Mouse (Mus musculus) retina, postnatal 1 day (tissue): Measurements from ENCODE around the gene Nme1.

Source experiments
- DNase-seq: peaks from one replicate; pipeline ENCODE4 v3.0.0-alpha.2; 2012

Nme1 gene

DNA sequence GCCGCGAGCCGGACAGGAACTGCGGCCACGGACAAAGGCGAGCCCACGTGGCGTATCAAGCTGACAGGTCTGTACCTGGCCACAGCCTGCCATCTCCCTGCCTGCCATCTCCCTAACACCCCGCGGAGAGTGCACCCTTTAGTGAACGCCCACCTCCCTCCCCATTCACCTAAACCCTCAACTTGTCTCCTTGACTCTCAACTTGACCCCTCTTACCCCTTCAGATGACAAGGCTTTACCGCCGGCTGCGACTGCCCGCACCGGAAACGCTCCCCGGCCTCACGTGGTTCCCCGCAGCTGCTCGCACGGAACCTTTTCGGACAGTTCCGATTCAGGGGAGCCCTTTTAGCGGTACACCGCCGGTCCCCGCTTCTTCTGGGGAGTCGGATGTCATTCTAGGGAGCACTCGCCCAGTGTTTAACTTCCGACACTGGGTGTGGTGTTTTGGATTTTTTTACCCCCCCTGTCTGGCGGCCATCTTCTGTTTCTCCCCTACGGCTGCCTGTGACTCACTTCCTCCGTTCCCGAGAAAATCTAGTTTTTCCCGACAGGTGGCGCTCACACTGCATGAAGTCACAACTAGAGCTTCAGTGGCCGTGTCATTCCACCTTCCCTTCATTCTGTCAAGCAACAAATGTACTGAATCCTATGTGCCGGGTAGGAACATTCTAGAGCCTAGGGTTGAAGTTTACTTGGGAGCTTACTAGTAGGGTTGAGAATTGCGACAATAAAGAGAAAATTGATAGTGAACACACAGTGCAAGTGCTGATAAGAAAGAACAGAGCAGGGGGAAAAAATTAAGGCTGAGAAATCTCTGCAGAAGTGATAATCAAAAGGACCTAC lies at the start of gene Nme1, which contains the start of gene Gm20390:
Gene Nme1 (minus strand): TSS at position 517 of the 843 bp plus-strand sequence.
Gene Gm20390 (minus strand): TSS at position 289 of the 843 bp plus-strand sequence.
- DNase-seq: peak; percentile 100

GRCm38 (mm10) chr11:94003346-94003745 lies 35.0 kb upstream of the Nme1 start:
- no peak for DNase-seq

GRCm38 (mm10) chr11:93999276-93999675 lies 31.0 kb upstream of the Nme1 start:
- DNase-seq: no peak

DNA sequence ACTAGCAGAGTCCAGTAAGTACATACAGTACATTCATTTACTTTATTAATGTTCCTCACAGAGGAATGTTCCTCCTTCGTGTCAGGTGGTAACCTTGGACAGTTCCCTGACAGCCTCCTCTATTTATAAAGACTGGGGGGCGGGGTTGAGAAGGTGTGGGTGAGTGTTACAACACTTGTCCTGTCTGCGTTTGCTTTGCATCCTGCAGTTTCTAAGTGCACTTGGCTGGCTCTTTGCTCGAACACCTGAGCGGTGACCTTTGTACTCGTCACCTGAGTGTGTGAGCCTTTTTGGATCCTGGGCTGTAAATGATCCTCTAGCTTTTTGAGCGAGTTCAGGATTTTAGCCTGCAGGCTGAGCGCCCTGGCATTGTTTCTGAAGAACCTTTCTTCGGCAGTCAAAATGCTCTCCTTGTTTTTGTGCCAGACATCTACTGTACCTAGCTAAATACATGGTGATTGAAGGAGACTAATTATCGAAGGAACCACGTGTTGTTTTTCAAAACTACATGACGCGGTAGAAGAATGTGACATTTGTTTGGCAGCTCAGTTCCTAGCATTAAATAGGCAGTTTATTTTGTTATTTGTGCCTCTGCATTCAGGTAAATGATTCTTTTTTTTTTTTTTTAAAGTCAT lies 28.9 kb upstream of the Nme1 start:
- DNase-seq: peak; percentile 7

DNA sequence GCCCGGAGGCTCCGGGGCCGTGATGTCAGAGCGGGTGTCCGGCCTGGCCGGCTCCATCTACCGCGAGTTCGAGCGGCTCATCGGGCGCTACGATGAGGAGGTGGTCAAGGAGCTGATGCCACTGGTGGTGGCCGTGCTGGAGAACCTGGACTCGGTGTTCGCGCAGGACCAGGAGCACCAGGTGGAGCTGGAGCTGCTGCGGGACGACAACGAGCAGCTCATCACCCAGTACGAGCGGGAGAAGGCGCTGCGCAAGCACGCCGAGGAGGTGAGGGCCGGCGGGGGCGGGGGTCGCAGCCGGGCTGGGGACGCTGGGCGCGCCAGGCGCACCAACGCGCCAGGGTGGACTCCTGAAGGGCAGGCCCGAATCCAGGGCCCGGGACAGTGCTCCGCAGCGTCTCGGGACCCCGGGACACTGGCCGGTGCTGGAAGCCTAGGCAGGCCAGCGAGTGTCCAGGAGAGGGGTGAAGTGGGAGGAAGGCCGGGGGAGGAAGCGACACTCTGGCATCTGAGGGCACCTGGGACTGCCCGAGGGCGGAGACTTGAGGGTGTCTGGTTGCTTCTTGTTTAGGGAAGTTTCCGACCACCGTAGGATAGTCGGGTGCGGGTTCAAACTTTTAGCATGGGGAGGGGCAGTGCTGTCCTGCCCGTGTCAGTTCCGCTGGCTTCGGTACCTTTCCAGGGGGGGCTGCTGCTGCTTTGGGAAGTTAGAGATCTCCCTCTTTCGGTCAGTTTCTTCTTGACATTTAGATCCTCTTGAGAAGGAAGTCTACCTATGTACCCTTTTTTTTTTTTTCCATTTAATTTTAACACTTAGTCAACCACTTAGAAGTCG lies 28.2 kb upstream of the Nme1 start:
- no peak for DNase-seq

DNA sequence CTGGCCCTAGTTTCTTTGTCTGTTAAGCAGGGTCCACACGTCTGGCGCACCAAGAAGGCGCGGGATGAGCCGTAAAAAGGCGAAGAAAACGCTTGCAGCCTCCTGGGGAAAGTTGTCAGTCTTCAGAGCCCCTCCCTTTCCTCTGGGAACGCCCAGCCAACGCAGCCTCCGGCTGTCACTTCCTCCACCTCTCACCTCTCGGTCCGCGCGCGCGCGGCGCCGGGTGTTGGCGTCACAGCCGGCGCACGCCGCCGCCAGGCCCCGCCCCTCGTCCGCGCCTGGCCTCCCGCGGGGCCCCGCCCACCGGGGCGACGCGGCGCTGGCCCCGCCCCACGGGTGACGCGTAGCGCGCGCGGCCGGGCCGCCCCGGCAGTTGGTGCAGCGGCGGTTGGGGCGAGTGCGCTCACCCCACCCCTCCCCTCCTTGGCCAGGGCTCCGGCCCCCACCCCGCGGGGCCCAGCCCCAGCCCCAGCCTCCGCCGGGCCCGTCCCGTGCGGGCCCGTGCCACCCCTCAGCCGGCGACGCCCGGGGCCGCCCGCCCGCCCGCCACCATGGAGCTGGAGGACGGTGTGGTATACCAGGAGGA lies 27.5 kb upstream of the Nme1 start, which contains the start of gene Spag9:
Gene Spag9 (plus strand): TSS at position 372 of the 586 bp plus-strand sequence.
- peak; percentile 96 for DNase-seq

- peak; percentile 53 for DNase-seq
Measured at GRCm38 (mm10) chr11:93995111-93995719, 26.9 kb upstream of the Nme1 start.

- DNase-seq: no peak
Measured at GRCm38 (mm10) chr11:93994531-93994930, 26.2 kb upstream of the Nme1 start.

DNA sequence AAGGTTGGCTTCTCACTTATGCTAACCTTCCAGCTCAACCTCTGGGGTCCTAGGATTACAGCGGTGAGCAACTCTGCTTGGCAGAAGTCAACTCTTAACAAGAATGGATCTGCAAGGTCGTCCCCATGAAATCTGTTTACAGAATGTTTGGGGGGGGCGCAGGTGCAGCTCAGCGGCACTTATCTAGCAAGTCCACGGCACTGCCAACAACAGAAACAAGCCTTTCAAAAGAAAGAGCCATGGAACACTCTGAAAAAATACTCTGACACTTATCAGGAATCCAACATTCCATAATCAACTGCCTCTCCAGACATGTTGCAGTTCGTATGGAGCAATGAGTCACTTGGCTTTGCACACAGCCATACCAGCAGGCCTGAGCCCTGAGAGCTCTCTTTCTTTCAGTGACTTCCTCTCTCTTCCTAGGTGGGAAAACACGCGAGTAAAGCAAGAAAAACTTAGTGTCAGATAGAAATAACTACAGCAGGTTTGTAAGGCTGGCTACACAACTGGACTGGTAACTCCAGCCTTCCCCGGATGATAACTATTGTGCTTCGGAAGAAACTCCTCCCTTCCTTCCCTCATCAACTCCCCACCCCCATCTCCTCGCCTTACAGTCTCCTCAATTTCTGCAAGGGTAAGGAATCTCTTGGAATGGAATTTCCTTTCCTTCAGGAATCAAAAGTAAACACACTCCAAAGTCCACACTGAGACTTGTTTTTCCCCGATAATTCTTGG lies 20.2 kb upstream of the Nme1 start:
- DNase-seq: no peak

DNA sequence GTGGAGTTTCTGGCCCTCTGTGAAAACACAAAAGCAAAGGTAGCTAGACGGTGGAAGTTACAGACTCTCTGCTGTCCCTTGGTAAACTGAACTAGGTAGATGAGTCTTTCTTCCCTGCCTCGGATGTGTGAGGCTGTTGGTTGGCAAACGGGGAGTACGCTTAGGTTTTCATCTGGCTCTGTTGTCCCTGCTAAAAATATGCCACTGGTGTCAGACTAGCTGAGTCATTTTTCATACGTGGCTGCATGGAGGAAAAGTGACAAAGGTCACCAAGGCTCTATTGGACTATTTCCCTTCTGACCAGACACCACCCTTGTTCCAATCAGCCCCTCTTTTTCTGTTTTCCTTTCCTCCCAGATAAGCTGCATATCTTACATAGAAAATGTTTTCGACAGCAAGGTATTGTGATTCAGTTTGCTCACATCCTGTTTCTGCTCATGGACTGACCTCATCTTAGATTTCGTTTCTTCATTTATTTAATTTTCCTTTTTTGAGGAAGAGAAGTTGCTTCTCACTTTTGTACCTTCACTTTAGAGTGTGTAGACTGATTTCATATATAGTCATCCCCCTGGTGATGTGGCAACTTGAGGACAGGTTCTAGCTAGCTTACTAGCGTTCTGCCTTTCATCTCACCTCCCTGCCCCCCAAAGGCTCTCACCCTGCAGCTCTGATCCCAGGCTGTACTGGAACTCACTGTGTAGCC lies 19.5 kb upstream of the Nme1 start:
- DNase-seq: no peak

- no peak for DNase-seq
Measured at GRCm38 (mm10) chr11:93987026-93987425, 18.7 kb upstream of the Nme1 start.

DNA sequence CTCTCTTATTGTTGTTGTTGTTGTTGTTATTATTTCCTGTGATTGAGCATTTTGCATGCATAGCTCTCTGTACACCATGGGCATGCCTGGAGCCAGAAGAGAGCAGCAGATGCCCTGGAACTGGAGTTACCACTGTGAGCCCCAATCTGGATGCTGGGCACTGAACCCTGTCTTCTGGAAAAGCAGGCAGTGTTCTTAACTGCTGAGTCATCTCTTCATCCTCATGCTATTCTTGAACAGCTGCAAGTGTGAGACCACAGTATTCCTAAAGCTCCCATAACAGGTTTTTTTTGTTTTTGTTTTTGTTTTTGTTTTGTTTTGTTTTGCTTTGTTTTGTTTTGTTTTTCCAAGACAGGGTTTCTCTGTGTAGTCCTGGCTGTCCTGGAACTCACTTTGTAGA lies 18.0 kb upstream of the Nme1 start:
- no peak for DNase-seq

- no peak for DNase-seq
Measured at GRCm38 (mm10) chr11:93985265-93985664, 16.9 kb upstream of the Nme1 start.

DNA sequence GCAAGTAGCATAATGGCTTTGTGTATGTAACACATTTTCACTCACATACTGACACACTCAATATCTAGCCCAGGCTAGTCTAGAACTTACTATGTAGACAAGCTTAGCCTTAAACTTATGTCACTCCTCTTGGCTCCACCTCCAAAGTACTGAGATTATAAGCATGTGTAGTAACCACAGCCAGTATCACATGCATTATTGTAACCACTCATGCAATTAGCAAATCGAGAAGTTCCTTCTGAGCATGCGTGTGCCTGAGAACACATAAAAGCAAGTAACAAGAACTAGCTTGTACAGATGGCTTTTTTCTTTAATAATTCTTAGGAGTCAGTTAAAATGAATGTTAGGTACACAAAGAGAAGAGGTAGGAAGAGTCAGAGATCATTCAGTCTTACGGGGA lies 16.3 kb upstream of the Nme1 start:
- no peak for DNase-seq

GRCm38 (mm10) chr11:93979502-93980049 lies 11.3 kb upstream of the Nme1 start:
- DNase-seq: peak; percentile 10

DNA sequence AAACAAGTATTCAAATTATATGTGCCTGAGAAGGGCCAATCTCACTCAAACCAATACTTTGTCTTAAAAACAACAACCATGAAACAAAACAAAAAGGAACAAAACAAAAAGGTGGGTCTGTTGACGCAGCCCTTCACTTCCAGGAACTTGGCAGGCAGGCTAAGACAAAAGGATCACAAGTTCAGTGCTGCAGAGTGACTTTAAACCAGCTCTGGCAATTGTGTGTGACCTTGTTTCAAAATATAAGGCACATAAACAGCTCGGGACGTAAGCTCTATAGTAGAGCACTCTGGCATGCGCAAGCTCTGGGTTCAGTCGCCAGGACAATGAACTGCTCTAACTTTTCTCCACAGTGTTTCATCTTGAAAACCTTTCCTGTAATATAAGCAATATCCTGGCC lies 4.6 kb upstream of the Nme1 start:
- no peak for DNase-seq

- DNase-seq: no peak
Measured at GRCm38 (mm10) chr11:93969799-93970198, 1.5 kb upstream of the Nme1 start.

DNA sequence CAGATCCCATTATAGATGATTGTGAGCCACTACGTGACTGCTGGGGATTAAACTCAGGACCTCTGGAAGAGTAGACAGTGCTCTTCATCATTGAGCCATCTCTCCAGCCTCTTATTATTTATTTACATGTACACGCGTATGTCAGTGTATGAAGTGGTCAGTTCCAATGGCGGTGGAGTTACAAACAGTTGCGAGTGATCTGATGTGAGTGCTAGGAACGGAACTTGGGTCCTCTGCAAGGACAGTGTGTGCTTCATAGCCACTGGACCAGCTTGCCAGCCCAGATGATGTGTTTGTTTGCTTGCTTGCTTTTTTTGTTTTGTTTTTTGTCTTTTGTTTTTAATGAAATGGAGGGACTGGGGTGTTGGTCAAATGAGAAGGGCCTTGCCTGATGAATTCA lies 850 bp upstream of the Nme1 start:
- DNase-seq: no peak

DNA sequence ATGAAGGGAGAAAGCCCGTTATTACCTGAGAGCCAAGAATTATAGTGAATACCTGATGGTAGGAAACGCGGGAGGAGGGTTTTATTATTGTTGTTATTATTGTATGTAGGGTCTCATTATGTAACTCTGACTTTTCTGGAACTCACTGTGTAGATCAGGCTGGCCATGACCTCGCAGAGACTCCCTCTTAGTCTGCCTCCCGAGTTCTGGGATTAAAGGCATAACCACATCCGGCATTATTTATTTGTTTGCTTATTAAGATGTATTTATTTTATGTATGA lies 467 bp upstream of the Nme1 start:
- no peak for DNase-seq

DNA sequence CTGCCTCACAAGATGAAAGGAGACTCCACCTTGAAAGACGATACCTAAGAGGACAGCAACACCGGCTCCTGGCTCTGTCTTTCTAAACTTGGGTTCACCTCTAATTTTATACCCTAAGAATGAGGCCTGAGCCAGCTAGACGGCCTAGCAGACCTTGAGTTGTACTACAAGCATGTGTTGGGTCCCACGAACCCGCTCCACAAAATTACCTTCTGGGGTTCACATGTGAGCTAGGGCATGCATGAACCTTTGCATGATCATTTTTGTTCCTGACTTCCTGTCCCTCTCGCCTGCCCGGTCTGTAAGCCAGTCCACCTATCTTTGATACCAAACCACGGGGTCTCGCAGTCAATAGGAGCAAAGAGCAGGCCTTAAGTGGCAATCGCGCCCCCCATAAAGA lies 940 bp downstream of the Nme1 start:
- DNase-seq: no peak

- DNase-seq: no peak
Measured at GRCm38 (mm10) chr11:93965391-93965790, 2.9 kb downstream of the Nme1 start.
